Mouse (Mus musculus) liver, adult 2 months (tissue): ENCODE measurements at regions not wholly inside any gene's neighbourhood (a gene's known extent, or its start where the extent isn't known, plus 50 kb on each side); places are given as distances from the start of the nearest gene placed in this dataset.

Experiments used
- CTCF ChIP-seq: fragments of 200-500 bp; IDR thresholded peaks from 2 replicates; pipeline ENCODE4 v1.5.1; 2011; ENCODE audit warnings: low read depth, low read length, control low read depth
- POLR2A ChIP-seq: fragments of 200-500 bp; IDR thresholded peaks from 2 replicates; pipeline ENCODE4 v1.6.1; 2011; ENCODE audit warnings: low read length, control low read depth; ENCODE audit not compliant: insufficient read depth; ENCODE audit errors: extremely low read depth

DNA sequence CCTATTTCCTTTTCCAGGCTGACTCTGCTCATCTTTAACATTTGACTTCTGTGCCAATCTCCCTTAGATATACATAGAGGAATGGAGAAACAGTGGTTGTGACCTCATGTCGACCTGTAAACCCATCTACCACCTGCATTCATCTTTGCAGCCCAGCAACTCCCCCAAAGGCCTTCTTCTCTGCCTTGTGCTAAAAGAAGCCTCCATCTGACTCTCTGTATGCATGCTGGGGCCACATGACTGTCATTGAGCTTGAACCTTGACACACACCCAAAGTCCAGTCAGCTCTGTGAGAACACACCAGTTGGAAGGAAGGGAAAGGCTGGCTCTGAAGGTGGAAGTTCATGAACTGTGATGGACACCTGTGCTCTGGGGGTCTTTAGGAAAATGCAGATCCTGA, 135.5 kb downstream of the Ppp4r2 start:
- TF ChIP-seq POLR2A (no peak), CTCF (no peak)
